Mouse (Mus musculus): Measurements from ENCODE around the gene Tsku.

DNA sequence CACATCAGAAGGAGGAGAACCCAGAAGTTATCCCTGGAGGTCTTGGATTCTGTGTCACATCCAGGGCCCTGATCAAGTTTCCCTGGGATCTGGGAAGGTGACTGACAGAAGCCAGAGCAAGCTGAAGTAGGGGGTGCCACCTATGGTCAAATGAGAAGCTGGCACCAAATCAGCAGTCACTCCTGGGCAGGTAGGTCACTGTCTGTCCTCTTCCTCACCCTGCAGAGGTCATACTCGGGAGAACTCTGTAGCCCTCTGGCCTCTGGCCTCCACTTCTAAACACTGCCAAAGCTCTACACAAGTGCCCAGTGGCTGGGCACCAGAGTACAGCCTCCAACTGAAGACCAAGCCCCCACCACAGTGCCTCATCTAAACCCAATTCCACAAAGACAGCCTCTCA, 3.1 kb downstream of the Tsku start:
- TF ChIP-seq CTCF (IDR thresholded peaks at IDR 0.05) = no peak
- TF ChIP-seq POLR2A (IDR thresholded peaks at IDR 0.05; ENCODE audit: insufficient read depth, low read depth, low read length) = no peak
